Mouse (Mus musculus): ENCODE measurements around the gene Plekhg4.

DNA sequence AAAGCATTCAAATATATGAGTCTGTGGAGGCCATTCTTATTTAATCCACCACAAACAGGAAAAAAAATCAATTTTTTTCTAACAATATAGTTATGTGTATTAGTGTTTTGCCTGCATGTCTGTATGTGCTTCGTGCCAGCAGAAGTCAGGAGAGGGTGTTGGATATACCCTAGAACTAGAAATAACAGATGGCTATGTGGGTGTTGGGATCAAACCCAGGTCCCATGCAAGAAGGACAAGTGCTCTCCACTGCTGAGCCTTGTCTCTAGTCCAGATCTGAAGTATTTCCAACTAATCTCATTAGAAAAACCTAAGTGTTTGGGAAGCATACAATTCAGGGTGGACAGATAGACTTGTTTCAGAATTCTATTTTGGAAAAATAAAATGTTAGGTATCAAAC lies 48.9 kb downstream of the Plekhg4 start:
- no peak for TF ChIP-seq CTCF (IDR thresholded peaks at IDR 0.05; ENCODE audit: extremely low read depth, insufficient read length, insufficient replicate concordance, low read depth, low read length)
- TF ChIP-seq POLR2A (IDR thresholded peaks at IDR 0.05; ENCODE audit: low read depth, low read length), result no peak
